Comparison of ENCODE assay signal across 9 mouse cellular contexts in genomic region chr5:37002001-37002400, GRCm38 (mm10). TPM values are rescaled to one million over a fixed set of nuclear protein-coding genes. Genes with fewer than 3 reads are reported as not detected.
A peak's percentile ranks its signal among the peaks of the same experiment; 100 is the strongest.
DNase-seq lines count a peak whose midpoint lies in the region; ATAC-seq and TF ChIP-seq lines count a peak whose summit lies in the region.
"Had no signal": no experiment of that assay in that cellular context is flagged by ENCODE, and none has a peak within 500 bp of the region (broad histone marks: within the 10 kb centered on the region; RNA-seq: fewer than 3 reads in every experiment).

No protein-coding gene starts in this region.

- H3K4me1 ChIP-seq in kidney, embryonic 14.5 days (ENCODE audit: control insufficient read depth, insufficient read depth, low read length), result no peaks in the 10 kb centered on the region
- H3K4me1 ChIP-seq in embryonic facial prominence, embryonic 14.5 days (ENCODE audit: control insufficient read depth, insufficient read depth, low read length), result no peaks in the 10 kb centered on the region
- no peaks in the 10 kb centered on the region for H3K4me1 ChIP-seq in liver, postnatal 0 days (ENCODE audit: insufficient read depth)
- H3K4me1 ChIP-seq: embryonic facial prominence, embryonic 15.5 days had no signal

- no peak for TF ChIP-seq EP300 in liver, postnatal 0 days (IDR thresholded peaks at IDR 0.05; ENCODE audit: low read depth)

- H3K9me3 ChIP-seq in kidney, embryonic 14.5 days (ENCODE audit: control insufficient read depth, low read length), result no peaks in the 10 kb centered on the region
- H3K9me3 ChIP-seq in embryonic facial prominence, embryonic 14.5 days (ENCODE audit: control insufficient read depth, low read length), result no peaks in the 10 kb centered on the region
- no peaks in the 10 kb centered on the region for H3K9me3 ChIP-seq in liver, postnatal 0 days (ENCODE audit: low read length)
- H3K9me3 ChIP-seq: embryonic facial prominence, embryonic 15.5 days had no signal

- no peaks in the 10 kb centered on the region for H3K36me3 ChIP-seq in kidney, embryonic 14.5 days (ENCODE audit: control insufficient read depth, insufficient read depth, low read length)
- H3K36me3 ChIP-seq in embryonic facial prominence, embryonic 14.5 days (ENCODE audit: control insufficient read depth, insufficient read depth, low read length), result no peaks in the 10 kb centered on the region
- no peaks in the 10 kb centered on the region for H3K36me3 ChIP-seq in liver, postnatal 0 days (replicated peaks; ENCODE audit: insufficient read depth, low read length)
- H3K36me3 ChIP-seq: embryonic facial prominence, embryonic 15.5 days had no signal

- WGBS in kidney, embryonic 14.5 days, result 53% methylated on average over 2 of the region's 2 CpGs
- WGBS in embryonic facial prominence, embryonic 14.5 days, result 55% methylated on average over 2 of the region's 2 CpGs
- 51% methylated on average over 2 of the region's 2 CpGs for WGBS in liver, postnatal 0 days (ENCODE audit: insufficient replicate concordance)

- DNase-seq in kidney, adult 18-20 months, result peak; percentile 79
- peak; percentile 78 for DNase-seq in adrenal gland, postnatal 25 days
- DNase-seq in embryonic facial prominence, embryonic 14.5 days (ENCODE audit: low spot score), result peak; percentile 58
- DNase-seq in kidney, postnatal 25 days, result peak; percentile 51 to 84
- peak; percentile 69 for DNase-seq in liver, postnatal 0 days
- DNase-seq in right cerebral cortex, postnatal 36 days (ENCODE audit: low spot score in 2 of 2), result peak; percentile 54 to 59
- DNase-seq in yolk sac, embryonic 10.5 days (ENCODE audit: low spot score), result peak; percentile 13

- H3K27ac ChIP-seq in kidney, embryonic 14.5 days (ENCODE audit: low read depth, low read length), result no peak overlapping the region
- no peak overlapping the region for H3K27ac ChIP-seq in embryonic facial prominence, embryonic 14.5 days (replicated peaks; ENCODE audit: low read depth, low read length)
- no peak overlapping the region for H3K27ac ChIP-seq in liver, postnatal 0 days (ENCODE audit: low read depth)
- H3K27ac ChIP-seq: embryonic facial prominence, embryonic 15.5 days had no signal

- H3K4me3 ChIP-seq in kidney, embryonic 14.5 days (ENCODE audit: low read length), result no peak overlapping the region
- H3K4me3 ChIP-seq in embryonic facial prominence, embryonic 14.5 days (ENCODE audit: low read depth, low read length), result no peak overlapping the region
- no peak overlapping the region for H3K4me3 ChIP-seq in liver, postnatal 0 days (ENCODE audit: low read depth, low read length)
- H3K4me3 ChIP-seq: embryonic facial prominence, embryonic 15.5 days had no signal

- no peak for ATAC-seq in kidney, embryonic 14.5 days (ENCODE audit: low FRiP score, low TSS enrichment)
- no peak for ATAC-seq in embryonic facial prominence, embryonic 14.5 days (ENCODE audit: low read depth)
- ATAC-seq in liver, postnatal 0 days, result no peak

- no peak overlapping the region for H3K9ac ChIP-seq in kidney, embryonic 14.5 days (ENCODE audit: low read depth, low read length)
- H3K9ac ChIP-seq in embryonic facial prominence, embryonic 14.5 days (ENCODE audit: low read depth, low read length), result no peak overlapping the region
- H3K9ac ChIP-seq in liver, postnatal 0 days (replicated peaks), result no peak overlapping the region
- H3K9ac ChIP-seq: embryonic facial prominence, embryonic 15.5 days had no signal

- H3K27me3 ChIP-seq in kidney, embryonic 14.5 days (ENCODE audit: control insufficient read depth, insufficient read depth, low read length), result no peaks in the 10 kb centered on the region
- no peaks in the 10 kb centered on the region for H3K27me3 ChIP-seq in embryonic facial prominence, embryonic 14.5 days (replicated peaks; ENCODE audit: control insufficient read depth, insufficient read depth, low read length)
- no peaks in the 10 kb centered on the region for H3K27me3 ChIP-seq in liver, postnatal 0 days (ENCODE audit: insufficient read depth, low read length)
- H3K27me3 ChIP-seq: embryonic facial prominence, embryonic 15.5 days had no signal

- peak; percentile 78 for TF ChIP-seq CTCF in liver, postnatal 0 days (IDR thresholded peaks at IDR 0.05; ENCODE audit: low read depth)

- no peak overlapping the region for H3K4me2 ChIP-seq in kidney, embryonic 14.5 days (replicated peaks; ENCODE audit: low read depth, low read length)
- no peak overlapping the region for H3K4me2 ChIP-seq in embryonic facial prominence, embryonic 14.5 days (ENCODE audit: low read depth, low read length)
- H3K4me2 ChIP-seq in liver, postnatal 0 days (ENCODE audit: low read depth, low read length), result no peak overlapping the region
- H3K4me2 ChIP-seq: embryonic facial prominence, embryonic 15.5 days had no signal

RNA-seq across cellular contexts. Expression of gene Wfs1, which starts 13.0 kb away (rescaled TPM):
- polyA plus RNA-seq in kidney, embryonic 14.5 days (2014; fragmentation: Nextera tagmentation; extraction: Ambion mirVana), result 12.9 and 20.9 TPM in 2 replicates
- total RNA-seq in adrenal gland, postnatal 25 days (2021), result 49.0 and 64.9 TPM in 2 replicates
- 13.3 and 13.5 TPM in 2 replicates for polyA plus RNA-seq in embryonic facial prominence, embryonic 14.5 days (2014; fragmentation: Nextera tagmentation; extraction: Ambion mirVana)
- polyA plus RNA-seq in liver, postnatal 0 days (2015; fragmentation: Nextera tagmentation; extraction: Ambion mirVana), result 1.7 and 1.9 TPM in 2 replicates

Comparison
In these comparisons a context has a peak if more than half of its experiments do, and no peak if none do; other contexts are left out.
1. DNase-seq: peak in every context shown above with its lines; median percentile 79 in kidney, adult 18-20 months; 78 in adrenal gland, postnatal 25 days; 69 in liver, postnatal 0 days; 68 in kidney, postnatal 25 days; 58 in embryonic facial prominence, embryonic 14.5 days; 56 in right cerebral cortex, postnatal 36 days; 13 in yolk sac, embryonic 10.5 days.